Mouse (Mus musculus): ENCODE data around the gene Mtrf1l.

The Mtrf1l gene

GRCm38 (mm10) chr10:5823740-5824491, at the start of gene Mtrf1l:
TSS of gene Mtrf1l (minus strand) at chr10:5823910.
- peak; percentile 97 for DNase-seq

DNA sequence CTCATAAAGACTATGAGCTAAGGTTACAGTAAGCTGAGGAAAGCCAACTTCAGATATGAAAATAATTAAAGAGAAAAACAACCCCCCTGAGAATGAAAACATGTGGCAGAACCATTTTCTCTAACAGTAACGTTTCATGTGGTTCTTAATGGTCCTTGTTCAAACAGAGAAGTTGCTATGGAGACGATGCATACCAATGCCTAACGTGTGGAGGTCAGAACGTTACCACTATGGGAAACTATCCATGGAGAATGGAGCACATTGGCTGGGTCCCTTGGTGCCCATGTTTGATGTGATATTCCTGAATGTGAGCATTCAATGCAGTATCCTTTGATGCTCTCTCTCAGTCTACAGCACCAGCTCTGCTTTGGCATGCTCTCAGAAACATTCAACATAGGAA, 47.4 kb upstream of the Mtrf1l start:
- no peak for DNase-seq

GRCm38 (mm10) chr10:5867981-5868552, 44.4 kb upstream of the Mtrf1l start:
- DNase-seq = peak; percentile 46

DNA sequence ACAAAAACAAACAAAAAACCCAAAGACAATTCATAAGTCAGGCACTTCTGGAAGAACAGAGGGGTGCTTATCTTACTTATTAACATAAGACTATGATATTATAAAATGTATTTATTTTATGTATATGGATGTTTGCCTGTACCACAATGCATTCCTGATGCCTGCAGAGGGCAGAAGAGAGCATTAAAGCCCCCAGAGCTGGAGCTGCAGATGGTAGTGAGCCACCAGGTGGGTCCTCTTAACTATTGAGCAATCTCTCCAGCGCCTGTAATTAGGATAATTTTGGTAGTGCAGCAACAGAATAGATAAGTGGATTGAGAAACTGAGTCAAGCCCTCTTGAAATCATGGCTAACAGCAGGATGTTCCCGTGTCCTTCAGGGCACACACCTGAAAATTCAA, 42.3 kb upstream of the Mtrf1l start:
- DNase-seq = no peak

GRCm38 (mm10) chr10:5862669-5863068, 39.0 kb upstream of the Mtrf1l start:
- no peak for DNase-seq

DNA sequence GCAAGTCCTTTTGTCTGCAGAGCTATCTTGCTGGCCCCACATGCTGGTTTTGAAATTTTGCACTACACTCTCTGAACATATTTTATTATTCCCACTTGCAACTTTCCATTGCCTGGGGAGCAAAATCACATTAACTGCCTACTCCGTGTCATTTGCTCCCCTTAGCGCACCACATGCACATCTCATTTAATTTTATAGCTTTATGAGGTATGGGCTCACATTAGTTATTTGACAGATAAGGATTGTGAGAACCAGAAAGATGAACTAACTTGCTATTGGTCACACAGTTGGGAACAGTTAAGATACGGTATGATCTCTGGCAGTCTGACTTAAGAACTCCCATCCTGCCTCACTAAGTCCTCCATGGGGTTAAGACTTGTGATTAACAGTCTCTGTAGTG, 37.1 kb upstream of the Mtrf1l start:
- DNase-seq = no peak

GRCm38 (mm10) chr10:5859729-5860128, 36.0 kb upstream of the Mtrf1l start:
- no peak for DNase-seq

DNA sequence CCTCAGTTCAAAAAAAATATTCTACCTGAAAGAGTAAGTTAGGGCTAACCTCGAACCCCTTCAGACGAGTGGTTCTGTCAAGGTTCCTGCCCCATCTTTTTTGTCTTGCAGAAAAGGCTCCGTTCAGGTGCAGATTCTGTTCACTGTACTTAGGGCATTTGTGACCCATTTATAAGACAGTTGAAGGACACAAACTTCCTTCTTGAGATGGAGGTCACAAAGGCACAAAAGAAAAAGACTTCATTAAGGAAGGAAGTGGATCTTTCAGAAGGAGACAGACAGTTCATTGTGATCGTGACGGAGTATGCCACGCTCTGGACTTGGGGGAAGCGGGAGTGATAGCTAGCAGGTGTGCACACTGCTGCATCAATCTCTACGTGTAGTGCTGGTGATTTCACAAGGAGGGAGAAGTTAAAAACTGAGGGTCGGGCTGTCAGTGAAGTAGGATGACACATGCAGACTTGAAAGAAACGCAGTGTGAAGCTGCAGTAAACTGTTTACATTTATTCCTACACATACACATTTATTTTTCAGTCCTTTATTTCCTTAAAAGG, 34.4 kb upstream of the Mtrf1l start:
- DNase-seq = no peak

DNA sequence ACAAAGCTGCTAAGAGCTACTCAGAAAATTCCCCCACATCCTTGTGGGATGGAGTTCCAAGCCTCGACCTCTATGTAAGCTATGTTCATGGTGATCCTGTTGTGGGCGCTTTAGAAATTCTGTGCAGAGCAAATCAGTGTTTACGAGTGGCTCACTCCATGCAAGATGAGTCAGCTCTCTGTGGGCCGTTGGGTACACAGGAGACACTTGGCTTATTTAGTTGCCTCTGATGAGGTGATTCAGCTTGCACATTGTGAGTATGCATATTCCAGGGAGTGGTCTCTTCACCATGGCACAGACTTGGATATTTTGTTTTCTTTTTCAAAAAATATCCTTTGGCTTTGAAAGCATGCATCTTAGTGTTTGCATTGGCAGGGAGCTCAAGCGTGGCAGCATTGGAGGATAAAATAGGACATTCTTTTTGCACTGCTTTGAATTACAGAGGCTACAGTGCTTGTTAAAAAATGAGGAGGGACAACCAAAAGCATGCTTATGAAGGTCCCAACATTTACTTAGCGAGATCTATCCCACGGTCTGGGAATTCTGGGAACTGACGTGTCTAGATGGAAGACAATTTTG, 29.7 kb upstream of the Mtrf1l start:
- no peak for DNase-seq

- DNase-seq = no peak
These were observed 23.2 kb upstream of the Mtrf1l start for GRCm38 (mm10) chr10:5846939-5847338.

- no peak for DNase-seq
These were observed 17.7 kb upstream of the Mtrf1l start for GRCm38 (mm10) chr10:5841369-5841768.

DNA sequence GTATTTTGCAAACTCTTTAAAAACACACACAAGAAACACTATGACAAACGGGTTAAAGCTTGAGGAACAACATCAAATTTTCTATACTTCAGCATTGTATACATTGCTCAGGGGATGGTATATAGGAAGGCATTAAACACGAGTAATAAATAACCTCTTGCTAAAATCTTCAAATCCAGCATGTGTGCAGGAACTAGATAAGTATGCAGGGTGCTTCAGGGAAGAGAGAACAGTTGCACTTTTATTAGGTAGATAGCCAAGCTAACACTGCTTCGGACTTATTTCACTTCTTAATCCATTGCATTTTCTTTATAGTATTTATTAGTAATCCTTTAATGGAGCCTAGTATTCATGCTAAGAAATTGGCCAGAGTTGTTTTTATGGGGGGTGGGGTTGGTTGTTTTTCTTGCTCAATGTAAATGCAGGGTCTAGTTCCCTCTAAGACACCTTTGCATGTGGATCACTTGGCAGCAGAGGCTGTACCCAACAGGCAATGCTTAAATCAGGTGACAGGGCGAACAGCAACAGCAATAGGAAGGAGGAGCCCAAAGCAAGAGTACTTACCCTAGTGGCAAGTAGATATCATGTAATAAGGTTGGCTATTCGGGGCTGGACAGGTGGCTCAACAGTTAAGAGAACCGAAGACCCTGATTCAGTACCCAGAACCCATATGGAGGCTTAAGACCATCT, 2.8 kb upstream of the Mtrf1l start:
- DNase-seq = no peak

DNA sequence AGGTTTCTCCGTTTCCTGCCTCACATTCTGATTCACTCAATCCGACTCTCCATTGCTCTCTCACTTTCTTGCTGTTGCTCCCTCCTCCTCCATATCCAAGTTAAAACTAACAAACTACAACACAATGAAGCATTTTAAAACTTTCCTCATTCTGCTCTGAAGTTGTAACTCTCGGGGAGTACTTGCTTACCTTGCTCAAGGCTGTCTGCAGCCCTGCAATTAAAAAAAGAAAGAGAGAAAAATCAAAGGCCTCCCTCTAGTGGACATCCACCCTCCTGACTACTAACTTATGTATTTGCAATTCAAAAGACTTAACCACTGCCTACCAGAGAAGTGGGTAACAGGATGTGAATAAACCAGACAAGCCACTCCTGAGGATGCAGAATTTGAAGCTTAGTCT, 1.1 kb upstream of the Mtrf1l start:
- DNase-seq = peak; percentile 53

GRCm38 (mm10) chr10:5823291-5823739, 395 bp downstream of the Mtrf1l start:
- peak; percentile 67 for DNase-seq

DNA sequence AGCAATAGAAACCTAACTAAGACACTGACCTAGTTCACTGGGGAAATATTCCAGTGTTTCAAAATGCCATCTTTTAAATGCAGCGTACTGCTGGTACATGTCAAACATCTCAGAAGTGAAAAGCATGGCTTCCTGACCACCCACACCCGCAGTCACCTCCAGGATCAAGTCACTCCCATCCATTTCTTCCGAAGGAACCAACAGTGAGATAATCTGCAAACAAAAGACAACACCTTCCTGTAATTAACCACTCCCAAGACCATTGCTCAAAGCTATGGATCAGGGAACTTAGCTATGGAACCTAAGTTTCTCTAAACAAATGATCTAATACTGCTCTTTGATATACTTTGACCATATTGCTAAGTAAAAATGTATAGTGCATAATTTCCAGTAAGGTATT, 4.9 kb downstream of the Mtrf1l start:
- DNase-seq = no peak

DNA sequence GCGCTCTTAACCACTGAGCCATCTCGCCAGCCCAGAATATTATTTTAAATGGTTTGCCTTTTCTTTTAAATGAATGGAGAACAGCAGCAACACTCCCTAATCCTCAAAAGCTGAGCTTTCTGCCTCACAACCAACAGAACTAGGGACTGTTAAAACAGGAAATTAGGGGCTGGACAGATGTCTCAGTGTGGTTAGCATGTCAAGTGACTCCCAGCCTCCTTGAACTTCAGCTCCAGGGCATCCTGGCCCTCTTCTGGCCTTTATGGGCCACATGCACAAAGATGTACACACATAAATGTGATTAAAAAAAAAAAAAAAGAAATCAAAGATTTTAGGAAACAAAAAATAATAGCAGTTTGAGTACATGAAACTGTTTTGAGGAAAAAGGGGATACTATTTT, 7.7 kb downstream of the Mtrf1l start:
- no peak for DNase-seq

DNA sequence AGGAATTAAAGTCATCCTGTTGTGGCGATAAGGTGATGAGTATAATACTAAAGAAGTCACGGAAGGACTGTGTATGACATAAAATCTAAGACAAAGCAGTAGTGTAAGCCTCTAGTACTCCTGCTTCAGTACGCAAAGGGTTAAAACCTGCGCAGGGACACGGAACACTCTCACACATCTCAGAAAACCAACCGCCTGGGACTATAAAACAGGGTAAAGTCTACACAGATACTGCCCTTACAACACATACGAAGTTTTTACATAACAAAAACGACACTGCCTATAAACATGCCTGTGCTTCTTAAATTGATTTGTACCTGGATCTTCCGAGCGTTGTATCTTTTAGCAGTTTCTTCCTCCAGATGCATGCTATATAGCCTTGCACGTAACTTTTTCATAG, 10.0 kb downstream of the Mtrf1l start:
- DNase-seq = no peak

- no peak for DNase-seq
These were observed 16.0 kb downstream of the Mtrf1l start for GRCm38 (mm10) chr10:5807683-5808082.

DNA sequence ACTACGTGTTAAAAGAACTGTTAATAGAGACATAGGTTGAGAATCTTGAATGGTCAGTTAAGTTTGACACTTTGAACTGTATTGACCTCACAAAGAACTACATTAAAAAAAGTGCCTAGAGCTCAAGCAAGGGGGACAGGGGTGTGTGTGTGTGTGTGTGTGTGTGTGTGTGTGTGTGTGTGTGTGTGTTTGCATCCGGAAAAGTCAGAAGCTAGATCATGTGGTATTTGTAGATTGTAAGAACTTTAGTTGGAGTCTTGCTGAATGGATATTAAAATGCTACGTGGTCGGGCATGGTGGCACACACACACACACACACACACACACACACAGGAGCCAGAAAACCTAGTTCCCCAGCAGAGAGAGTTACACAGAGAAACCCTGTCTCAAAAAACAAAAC, 16.7 kb downstream of the Mtrf1l start:
- DNase-seq = no peak

DNA sequence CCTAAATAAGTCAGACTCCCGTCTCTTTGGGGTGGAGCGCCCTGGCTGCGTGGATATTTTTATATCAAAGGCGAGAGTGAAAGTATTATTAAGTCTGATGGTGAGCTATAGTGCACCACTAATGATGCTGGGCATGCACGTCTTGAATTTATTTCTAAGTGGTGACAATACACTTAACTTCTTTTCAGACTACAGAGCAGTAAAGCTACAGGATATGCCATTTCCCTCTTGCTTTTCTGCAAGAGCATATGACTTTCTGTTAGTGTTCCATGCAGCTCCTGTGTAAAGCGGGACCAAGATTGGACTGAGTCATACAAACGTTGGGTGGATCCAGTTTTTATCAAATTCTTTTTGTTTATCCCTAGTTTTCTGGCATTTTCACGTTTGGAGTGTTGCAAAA, 17.3 kb downstream of the Mtrf1l start:
- peak; percentile 28 for DNase-seq

DNA sequence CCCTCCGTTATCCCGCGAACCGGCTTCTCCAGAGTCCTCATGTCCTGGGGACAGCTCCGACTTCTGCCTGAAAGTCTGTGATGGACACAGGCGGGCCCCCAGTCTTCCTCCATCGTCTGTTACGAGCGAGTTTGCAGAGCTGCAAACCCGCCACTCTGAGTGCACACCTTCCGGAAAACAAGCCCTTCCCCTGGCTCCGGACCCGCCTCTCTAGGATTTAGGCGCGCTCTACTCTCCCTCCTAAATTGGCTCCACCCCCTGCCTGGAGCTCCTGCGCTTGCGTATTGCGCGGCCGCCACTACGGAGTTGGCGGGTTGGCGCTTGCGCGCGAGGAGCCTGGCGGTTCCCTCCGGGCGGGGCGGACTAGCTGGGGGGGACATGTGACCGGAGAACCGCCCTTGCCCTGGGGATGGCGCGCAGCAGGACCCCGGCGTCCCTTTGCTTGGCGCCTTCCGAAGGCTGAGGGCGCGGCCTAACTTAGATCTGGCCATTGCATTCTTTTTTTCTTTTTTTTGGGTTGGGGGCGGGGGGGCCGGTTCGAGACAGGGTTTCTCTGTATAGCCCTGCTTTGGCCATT, 17.9 kb downstream of the Mtrf1l start:
- peak; percentile 98 for DNase-seq

GRCm38 (mm10) chr10:5805243-5805730, 18.4 kb downstream of the Mtrf1l start, which contains the start of gene Fbxo5:
TSS of gene Fbxo5 (minus strand) at chr10:5805600.
- peak; percentile 99 for DNase-seq

DNA sequence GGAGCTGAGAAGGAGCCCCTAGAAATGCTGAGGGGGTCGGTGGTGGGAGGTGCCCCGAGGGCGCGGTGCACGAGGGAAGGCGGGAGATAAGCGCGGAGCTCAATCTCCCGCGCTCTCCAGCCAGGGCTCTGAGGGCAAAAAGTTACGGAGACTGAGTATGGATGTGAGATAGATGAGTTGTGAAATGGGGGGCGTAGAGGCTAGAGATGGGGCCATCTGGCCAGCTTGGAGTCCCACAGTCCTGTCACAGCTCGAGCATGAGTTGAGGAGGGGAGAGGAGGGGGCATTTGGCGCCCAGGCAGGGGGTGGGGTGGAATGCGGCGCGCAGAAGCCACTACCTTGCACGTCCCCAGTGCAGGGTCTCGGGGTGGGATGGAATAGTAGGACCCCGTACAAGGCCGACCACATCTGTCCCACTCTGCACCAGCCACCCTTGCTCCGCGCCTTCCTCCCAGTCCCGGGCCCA, 19.0 kb downstream of the Mtrf1l start:
- DNase-seq = no peak
